Mouse (Mus musculus) kidney, postnatal 0 days (tissue): ENCODE measurements at regions not wholly inside any gene's neighbourhood (a gene's known extent, or its start where the extent isn't known, plus 50 kb on each side); places are given as distances from the start of the nearest gene placed in this dataset.
"Not testable (repeated sequence)": the region's sequence is repeated elsewhere in the genome, so short reads cannot be mapped to it uniquely, and the experiment has no call there.

Experiments
- ATAC-seq: fragments of 200-750 bp; cut with Nextera tagmentation; replicated peaks from 2 replicates; pipeline ENCODE4 v1.8.0; 2017; ENCODE audit warnings: low read depth, moderate number of reproducible peaks, moderate TSS enrichment, moderate library complexity; ENCODE audit not compliant: low FRiP score
- DNase-seq: peaks from one replicate; pipeline ENCODE4 v3.0.0-alpha.2; 2016; ENCODE audit warnings: low spot score
- H3K27ac ChIP-seq: fragments of 300-500 bp; sonication (generic); 2 replicates; pipeline ENCODE4 v1.5.1; 2014; ENCODE audit warnings: mild to moderate bottlenecking
- H3K27me3 ChIP-seq: fragments of 300-500 bp; sonication (generic); 2 replicates; pipeline ENCODE4 v1.6.1; 2014; ENCODE audit warnings: low read length, mixed read lengths; ENCODE audit not compliant: insufficient read depth
- H3K36me3 ChIP-seq: fragments of 300-500 bp; sonication (generic); 2 replicates; pipeline ENCODE4 v1.6.1; 2014; ENCODE audit warnings: low read length, mixed read lengths; ENCODE audit not compliant: insufficient read depth
- H3K4me1 ChIP-seq: fragments of 300-500 bp; sonication (generic); replicated peaks from 2 replicates; pipeline ENCODE4 v1.6.1; 2014; ENCODE audit warnings: antibody characterized with exemption, low read length, mixed read lengths; ENCODE audit not compliant: insufficient read depth
- H3K4me2 ChIP-seq: fragments of 300-500 bp; sonication (generic); 2 replicates; pipeline ENCODE4 v1.6.1; 2014; ENCODE audit warnings: mild to moderate bottlenecking, low read length, moderate library complexity, mixed read lengths
- H3K4me3 ChIP-seq: fragments of 300-500 bp; sonication (generic); replicated peaks from 2 replicates; pipeline ENCODE4 v1.5.1; 2014; ENCODE audit warnings: low read depth, low read length
- H3K9ac ChIP-seq: fragments of 300-500 bp; sonication (generic); 2 replicates; pipeline ENCODE4 v1.6.1; 2014; ENCODE audit warnings: low read depth, low read length
- H3K9me3 ChIP-seq: fragments of 300-500 bp; sonication (generic); replicated peaks from 2 replicates; pipeline ENCODE4 v1.6.1; 2016; ENCODE audit warnings: low read length, inconsistent platforms, mixed read lengths
- CTCF ChIP-seq: IDR thresholded peaks from 2 replicates; pipeline ENCODE4 v1.5.1; 2016; ENCODE audit warnings: antibody characterized with exemption, low read depth, mild to moderate bottlenecking, moderate library complexity
- WGBS: fragments of 180-500 bp; shearing (Covaris S2); extraction: QIAGEN DNeasy Blood & Tissue Kit; methylation state at CpG from one replicate; pipeline ENCODE4 v1.1.7; 2014; 5-methylcytosine and 5-hydroxymethylcytosine counted together

- WGBS = 85% methylated on average over 1 of the region's 1 CpGs
- Histone ChIP-seq H3K4me2 (no peak overlapping the region), H3K27me3 (no peaks in the 10 kb centered on the region), H3K27ac (no peak overlapping the region), H3K4me3 (no peak overlapping the region), H3K9ac (no peak overlapping the region), H3K9me3 (no peaks in the 10 kb centered on the region), H3K4me1 (no peaks in the 10 kb centered on the region), H3K36me3 (no peaks in the 10 kb centered on the region)
- no peak for TF ChIP-seq CTCF
- DNase-seq (no peak), ATAC-seq (no peak)
These were observed 180.8 kb downstream of the Cdh9 start for GRCm38 (mm10) chr15:16909396-16909795.

- DNase-seq, H3K27me3 ChIP-seq, H3K9me3 ChIP-seq, H3K4me2 ChIP-seq, H3K36me3 ChIP-seq, ATAC-seq, H3K4me1 ChIP-seq, H3K4me3 ChIP-seq, H3K9ac ChIP-seq, H3K27ac ChIP-seq: not testable (repeated sequence)
- WGBS = 82% methylated on average over 3 of the region's 3 CpGs
These were observed 181.4 kb downstream of the Cdh9 start for GRCm38 (mm10) chr15:16909941-16910340.

- Histone ChIP-seq H3K4me1 (no peaks in the 10 kb centered on the region), H3K27me3 (no peaks in the 10 kb centered on the region), H3K9ac (no peak overlapping the region), H3K4me3 (no peak overlapping the region), H3K27ac (no peak overlapping the region), H3K36me3 (no peaks in the 10 kb centered on the region), H3K4me2 (no peak overlapping the region), H3K9me3 (no peaks in the 10 kb centered on the region)
- DNase-seq (no peak), ATAC-seq (no peak)
- 74% methylated on average over 2 of the region's 2 CpGs for WGBS
- no peak for TF ChIP-seq CTCF
These were observed 186.5 kb downstream of the Cdh9 start for GRCm38 (mm10) chr15:16914966-16915569.

- no peaks in the 10 kb centered on the region for H3K27me3 ChIP-seq
- DNase-seq = no peak
- no peak overlapping the region for H3K4me2 ChIP-seq
- H3K27ac ChIP-seq = no peak overlapping the region
- no peak overlapping the region for H3K4me3 ChIP-seq
- no peaks in the 10 kb centered on the region for H3K36me3 ChIP-seq
- no peak for TF ChIP-seq CTCF
- H3K9ac ChIP-seq = no peak overlapping the region
- no peaks in the 10 kb centered on the region for H3K4me1 ChIP-seq
- H3K9me3 ChIP-seq = no peaks in the 10 kb centered on the region
- no peak for ATAC-seq
- WGBS = 86% methylated on average over 1 of the region's 1 CpGs
These were observed 194.7 kb downstream of the Cdh9 start for GRCm38 (mm10) chr15:16923246-16923645.

GRCm38 (mm10) chr15:16933137-16933677 is 204.7 kb downstream of the Cdh9 start:
- Histone ChIP-seq H3K9me3 (no peaks in the 10 kb centered on the region; the same call in 1 of the 2 replicates), H3K4me2 (no peak overlapping the region), H3K4me1 (no peaks in the 10 kb centered on the region), H3K4me3 (no peak overlapping the region), H3K9ac (no peak overlapping the region), H3K36me3 (no peaks in the 10 kb centered on the region), H3K27ac (no peak overlapping the region), H3K27me3 (no peaks in the 10 kb centered on the region)
- ATAC-seq (no peak), DNase-seq (no peak)
- WGBS = 95% methylated on average over 2 of the region's 2 CpGs
- no peak for TF ChIP-seq CTCF

- no peaks in the 10 kb centered on the region for H3K27me3 ChIP-seq
- H3K36me3 ChIP-seq = no peaks in the 10 kb centered on the region
- no peaks in the 10 kb centered on the region for H3K4me1 ChIP-seq
- TF ChIP-seq CTCF = no peak
- no peak overlapping the region for H3K4me2 ChIP-seq
- DNase-seq (no peak), ATAC-seq (no peak)
- no peak overlapping the region for H3K27ac ChIP-seq
- H3K9ac ChIP-seq = no peak overlapping the region
- H3K4me3 ChIP-seq = no peak overlapping the region
- 87% methylated on average over 3 of the region's 3 CpGs for WGBS
- H3K9me3 ChIP-seq = no peaks in the 10 kb centered on the region; the same call in 1 of the 2 replicates
These were observed 205.9 kb downstream of the Cdh9 start for GRCm38 (mm10) chr15:16934438-16934837.

GRCm38 (mm10) chr15:16975821-16976220 is 247.3 kb downstream of the Cdh9 start:
- DNase-seq, ATAC-seq, H3K9me3 ChIP-seq, H3K27me3 ChIP-seq, H3K4me2 ChIP-seq, H3K36me3 ChIP-seq, H3K4me1 ChIP-seq, H3K9ac ChIP-seq, H3K4me3 ChIP-seq, H3K27ac ChIP-seq: not testable (repeated sequence)
- 86% methylated on average over 4 of the region's 4 CpGs for WGBS
